ENCODE assay signal across 8 mouse cellular contexts in the genomic region with DNA sequence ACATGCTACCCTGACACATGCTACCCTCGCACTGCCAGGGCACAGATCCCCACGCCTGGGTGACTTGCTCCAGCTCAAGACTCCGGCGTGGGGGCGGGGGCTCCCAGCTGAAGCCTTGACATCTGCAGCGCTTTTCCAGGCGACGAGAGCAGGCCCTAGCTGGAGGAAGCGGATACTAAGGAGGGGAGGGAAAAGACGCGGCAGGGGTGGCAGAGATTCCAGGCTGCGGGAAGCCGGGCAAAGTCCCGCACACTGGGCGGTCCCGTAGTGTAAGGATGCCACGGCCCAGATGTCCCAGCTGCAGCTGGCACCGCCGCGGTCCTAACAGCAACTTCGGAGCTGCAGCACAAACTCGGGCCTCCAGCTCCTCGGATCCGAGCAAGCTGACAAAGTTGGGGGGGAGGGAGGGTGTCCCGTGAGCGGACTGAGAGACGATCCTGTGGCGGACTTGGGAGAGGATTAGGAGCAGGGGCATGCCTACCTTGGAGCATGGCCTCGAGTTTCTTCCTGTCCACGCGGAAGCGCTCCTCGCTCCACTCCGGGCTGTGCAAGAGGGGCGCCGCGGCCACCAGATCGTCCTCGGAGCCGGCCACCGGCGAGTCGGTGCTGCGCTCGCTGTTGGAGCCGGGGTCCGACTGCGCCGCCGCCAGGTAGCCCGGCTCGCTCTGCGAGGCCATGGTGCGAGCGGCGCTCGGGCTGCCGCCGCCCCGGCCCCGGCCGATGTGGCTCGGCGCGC. TPM values are rescaled to one million over a fixed set of nuclear protein-coding genes. Genes with fewer than 3 reads are reported as not detected.
A peak's percentile ranks its signal among the peaks of the same experiment; 100 is the strongest.
DNase-seq lines count a peak whose midpoint lies in the region; ATAC-seq and TF ChIP-seq lines count a peak whose summit lies in the region.

No protein-coding gene starts in this region.

- peak; percentile 2 for DNase-seq in cerebellum, adult 9-10 months
- DNase-seq in cerebellum, adult 11-12 months: no peak
- peak; percentile 51 for DNase-seq in embryo, embryonic 10 days (ENCODE audit: low spot score)
- peak; percentile 71 for DNase-seq in gastrocnemius, postnatal 25 days
- DNase-seq in hindbrain, postnatal 0 days (ENCODE audit: low spot score): peak; percentile 64
- peak; percentile 68 for DNase-seq in midbrain, embryonic 14.5 days
- DNase-seq in testis, postnatal 10 days (ENCODE audit: low spot score): peak; percentile 68

- peak overlapping the region; percentile 53 for H3K9ac ChIP-seq in hindbrain, postnatal 0 days (replicated peaks; ENCODE audit: low read length)
- H3K9ac ChIP-seq in limb, embryonic 13.5 days: peak overlapping the region; percentile 93
- peak overlapping the region; percentile 68 for H3K9ac ChIP-seq in midbrain, embryonic 14.5 days (replicated peaks; ENCODE audit: low read length)

- no peaks in the 10 kb centered on the region for H3K27me3 ChIP-seq in hindbrain, postnatal 0 days (ENCODE audit: insufficient read depth, low read length)
- H3K27me3 ChIP-seq in limb, embryonic 13.5 days: peaks cover 16% of the 10 kb centered on the region
- H3K27me3 ChIP-seq in midbrain, embryonic 14.5 days (ENCODE audit: control insufficient read depth, insufficient read depth, low read length): 0 out of 2 replicates have a peak, but pooled peaks cover 5% of the 10 kb centered on the region

- no peaks in the 10 kb centered on the region for H3K4me1 ChIP-seq in hindbrain, postnatal 0 days (ENCODE audit: insufficient read depth, low read length)
- peaks cover 24% of the 10 kb centered on the region for H3K4me1 ChIP-seq in limb, embryonic 13.5 days
- 0 out of 2 replicates have a peak, but pooled peaks cover 8% of the 10 kb centered on the region for H3K4me1 ChIP-seq in midbrain, embryonic 14.5 days (ENCODE audit: control insufficient read depth, insufficient read depth, low read length)

- peak overlapping the region; percentile 97 for H3K4me2 ChIP-seq in hindbrain, postnatal 0 days (ENCODE audit: low read depth, low read length)
- peak overlapping the region; percentile 84 for H3K4me2 ChIP-seq in limb, embryonic 13.5 days (replicated peaks)
- peak overlapping the region; percentile 97 for H3K4me2 ChIP-seq in midbrain, embryonic 14.5 days (ENCODE audit: low read length)

- under 1% methylated on average over 58 of the region's 65 CpGs for WGBS in hindbrain, postnatal 0 days
- WGBS in limb, embryonic 13.5 days: under 1% methylated on average over 65 of the region's 65 CpGs
- under 1% methylated on average over 60 of the region's 65 CpGs for WGBS in midbrain, embryonic 14.5 days

- H3K27ac ChIP-seq in hindbrain, postnatal 0 days: peak overlapping the region; percentile 62; the same call in 1 of the 2 replicates
- H3K27ac ChIP-seq in limb, embryonic 13.5 days: peak overlapping the region; percentile 81
- H3K27ac ChIP-seq in midbrain, embryonic 14.5 days (replicated peaks; ENCODE audit: low read depth, low read length): peak overlapping the region; percentile 20; the same call in 1 of the 2 replicates

- peak overlapping the region; percentile 66 for H3K4me3 ChIP-seq in hindbrain, postnatal 0 days (ENCODE audit: low read length)
- peak overlapping the region; percentile 75 for H3K4me3 ChIP-seq in limb, embryonic 13.5 days
- peak overlapping the region; percentile 62 for H3K4me3 ChIP-seq in midbrain, embryonic 14.5 days (replicated peaks; ENCODE audit: low read depth, low read length)

- H3K9me3 ChIP-seq in hindbrain, postnatal 0 days (ENCODE audit: low read length): no peaks in the 10 kb centered on the region
- H3K9me3 ChIP-seq in limb, embryonic 13.5 days: no peaks in the 10 kb centered on the region
- no peaks in the 10 kb centered on the region for H3K9me3 ChIP-seq in midbrain, embryonic 14.5 days (ENCODE audit: control insufficient read depth, low read length)

- ATAC-seq in hindbrain, postnatal 0 days: peak; percentile 77
- peak; percentile 81 for ATAC-seq in limb, embryonic 13.5 days (ENCODE audit: low FRiP score, low read depth)
- peak; percentile 88 for ATAC-seq in midbrain, embryonic 14.5 days (ENCODE audit: low FRiP score, low TSS enrichment)

- no peak for TF ChIP-seq CTCF in hindbrain, postnatal 0 days (IDR thresholded peaks at IDR 0.05; ENCODE audit: low read depth)

- H3K36me3 ChIP-seq in hindbrain, postnatal 0 days (ENCODE audit: insufficient read depth, low read length): no peaks in the 10 kb centered on the region
- H3K36me3 ChIP-seq in limb, embryonic 13.5 days: no peaks in the 10 kb centered on the region
- H3K36me3 ChIP-seq in midbrain, embryonic 14.5 days (ENCODE audit: control insufficient read depth, insufficient read depth, low read length): no peaks in the 10 kb centered on the region

RNA-seq across cellular contexts. Expression of gene Bicc1, which starts 0.4 kb away (rescaled TPM):
- 1 to 10 TPM; 9.4 TPM for total RNA-seq in gastrocnemius, postnatal 25 days (2021)
- 2.9 and 5.1 TPM in 2 replicates for total RNA-seq in hindbrain, postnatal 0 days (2014; rRNA removed)
- 5.2 and 6.5 TPM in 2 replicates for polyA plus RNA-seq in hindbrain, postnatal 0 days (2015; fragmentation: Nextera tagmentation; extraction: Ambion mirVana)
- 31.8 and 33.3 TPM in 2 replicates for polyA plus RNA-seq in limb, embryonic 13.5 days (2015; fragmentation: Nextera tagmentation; extraction: Ambion mirVana)
- polyA plus RNA-seq in midbrain, embryonic 14.5 days (2014; fragmentation: Nextera tagmentation; extraction: Ambion mirVana): 1.7 and 6.2 TPM in 2 replicates

Comparison
In these comparisons a context has a peak if more than half of its experiments do, and no peak if none do; other contexts are left out.
1. H3K27ac ChIP-seq: peak in every context shown above with its lines; median percentile 81 in limb, embryonic 13.5 days; 62 in hindbrain, postnatal 0 days; 20 in midbrain, embryonic 14.5 days.